Mouse (Mus musculus): ENCODE measurements around the gene Wdr19. TPM values are rescaled to one million over a fixed set of nuclear protein-coding genes. Genes with fewer than 3 reads are reported as not detected.

The Wdr19 gene
- polyA plus RNA-seq, 1 experiment = 2.4 TPM

DNA sequence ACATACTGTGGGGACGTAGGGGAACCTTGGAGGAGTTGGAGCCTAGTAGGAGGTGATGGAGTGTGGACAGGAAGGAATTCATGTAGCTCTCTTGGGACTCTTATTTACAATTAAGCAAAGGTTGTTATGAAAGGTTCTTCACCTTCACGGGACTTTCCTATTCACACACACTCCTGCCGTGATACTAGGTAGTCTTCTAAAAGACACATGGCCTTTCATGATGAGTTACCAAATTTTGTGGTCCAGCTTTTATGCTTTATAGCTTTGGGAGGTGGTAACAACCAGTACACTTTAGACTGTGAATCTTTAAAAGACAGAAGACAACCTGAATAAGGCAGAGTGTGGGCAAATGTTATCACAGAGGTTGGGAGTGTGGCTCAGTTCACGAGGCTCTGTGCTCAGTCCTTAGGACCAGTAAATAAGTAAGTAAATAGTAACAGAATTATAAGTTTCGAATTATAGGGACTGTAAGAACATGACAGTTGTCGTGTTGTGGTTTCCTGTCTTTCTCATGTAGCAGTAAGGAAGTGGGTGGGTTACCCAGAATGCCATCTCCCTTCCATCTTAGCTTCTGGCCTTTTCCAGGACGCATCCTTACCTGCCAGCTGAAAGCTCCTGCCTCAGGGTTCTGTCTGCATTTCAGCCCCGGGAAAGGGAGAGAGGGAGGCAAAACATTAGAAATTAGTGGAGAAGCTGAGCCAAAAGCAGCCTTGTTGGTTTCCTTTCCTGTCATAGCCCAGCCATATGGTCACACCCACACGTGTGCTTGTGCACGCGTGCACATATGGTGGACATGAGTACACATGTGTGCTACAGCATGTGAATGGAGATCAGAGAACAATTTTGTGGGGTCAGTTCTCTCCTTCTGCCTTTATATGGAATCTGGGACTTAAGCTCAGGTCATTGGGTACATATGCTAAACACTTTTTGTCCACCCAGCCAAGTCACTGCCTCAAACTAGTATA, 18.1 kb downstream of the Wdr19 start:
- H3K4me3 ChIP-seq (replicated peaks; ENCODE audit: control insufficient read depth, low read depth, low read length) = no peak overlapping the region
- H3K4me1 ChIP-seq (ENCODE audit: control insufficient read depth, insufficient read depth, low read length) = no peaks in the 10 kb centered on the region
- H3K27ac ChIP-seq (ENCODE audit: control insufficient read depth, insufficient read depth, low read depth, low read length, poor library complexity) = no peak overlapping the region
- 56% methylated on average over 11 of the region's 11 CpGs for WGBS
- TF ChIP-seq POLR2A (IDR thresholded peaks at IDR 0.05; ENCODE audit: borderline replicate concordance, control insufficient read depth, low read depth, low read length) (no peak), CTCF (IDR thresholded peaks at IDR 0.05; ENCODE audit: control insufficient read depth, insufficient read depth, low read length) (no peak)

- 84% methylated on average over 7 of the region's 7 CpGs for whole genome bisulfite sequencing
- no peak overlapping the region for H3K4me3 ChIP-seq (replicated peaks; ENCODE audit: control insufficient read depth, low read depth, low read length)
- no peaks in the 10 kb centered on the region; the same call in 1 of the 2 replicates for H3K4me1 ChIP-seq (ENCODE audit: control insufficient read depth, insufficient read depth, low read length)
- H3K27ac ChIP-seq (ENCODE audit: control insufficient read depth, insufficient read depth, low read depth, low read length, poor library complexity) = no peak overlapping the region
- TF ChIP-seq POLR2A (IDR thresholded peaks at IDR 0.05; ENCODE audit: borderline replicate concordance, control insufficient read depth, low read depth, low read length) (no peak), CTCF (IDR thresholded peaks at IDR 0.05; ENCODE audit: control insufficient read depth, insufficient read depth, low read length) (no peak)
These were observed 21.5 kb downstream of the Wdr19 start for GRCm38 (mm10) chr5:65221037-65221436.

GRCm38 (mm10) chr5:65224056-65224455, 24.6 kb downstream of the Wdr19 start:
- TF ChIP-seq CTCF (IDR thresholded peaks at IDR 0.05; ENCODE audit: control insufficient read depth, insufficient read depth, low read length) (no peak), POLR2A (IDR thresholded peaks at IDR 0.05; ENCODE audit: borderline replicate concordance, control insufficient read depth, low read depth, low read length) (no peak)
- H3K27ac ChIP-seq (ENCODE audit: control insufficient read depth, insufficient read depth, low read depth, low read length, poor library complexity) = no peak overlapping the region
- WGBS = 80% methylated on average over 5 of the region's 5 CpGs
- H3K4me1 ChIP-seq (ENCODE audit: control insufficient read depth, insufficient read depth, low read length) = no peaks in the 10 kb centered on the region; the same call in 1 of the 2 replicates
- no peak overlapping the region for H3K4me3 ChIP-seq (replicated peaks; ENCODE audit: control insufficient read depth, low read depth, low read length)

DNA sequence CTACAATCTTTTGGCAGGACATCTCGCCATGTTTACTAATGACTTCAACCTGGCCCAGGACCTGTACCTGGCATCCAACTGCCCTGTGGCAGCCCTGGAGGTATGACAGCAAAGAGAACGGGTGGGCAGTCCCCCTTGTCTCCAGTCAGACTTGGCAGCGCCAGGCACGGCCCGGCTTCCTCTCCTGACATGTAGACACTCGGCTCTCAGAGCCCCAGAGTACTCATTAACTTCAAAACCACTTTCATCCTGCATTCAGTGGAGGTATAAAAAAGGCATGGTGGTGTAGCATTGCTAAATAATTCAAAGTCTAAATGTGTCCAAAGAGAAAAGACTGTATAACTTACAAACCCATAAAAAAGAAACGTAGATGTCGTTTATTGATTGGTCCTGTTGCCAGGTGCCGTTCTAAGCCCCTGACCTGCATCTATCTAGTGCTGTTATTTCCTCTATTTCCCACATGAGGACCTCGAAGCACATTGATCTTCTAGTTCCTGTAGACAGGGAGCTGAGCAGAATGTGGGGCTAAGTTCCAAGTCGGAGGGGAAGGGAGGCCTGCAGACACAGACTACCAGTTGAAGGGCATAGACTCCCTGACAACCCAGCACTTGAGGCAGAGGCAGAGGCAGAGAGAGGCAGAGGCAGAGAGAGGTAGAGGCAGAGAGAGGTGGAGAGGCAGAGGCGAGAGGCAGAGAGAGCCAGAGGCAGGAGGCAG, 31.9 kb downstream of the Wdr19 start:
- TF ChIP-seq CTCF (IDR thresholded peaks at IDR 0.05; ENCODE audit: control insufficient read depth, insufficient read depth, low read length) = no peak
- TF ChIP-seq POLR2A (IDR thresholded peaks at IDR 0.05; ENCODE audit: borderline replicate concordance, control insufficient read depth, low read depth, low read length) = no peak
- Histone ChIP-seq H3K4me1 (ENCODE audit: control insufficient read depth, insufficient read depth, low read length) (no peaks in the 10 kb centered on the region), H3K27ac (ENCODE audit: control insufficient read depth, insufficient read depth, low read depth, low read length, poor library complexity) (no peak overlapping the region), H3K4me3 (replicated peaks; ENCODE audit: control insufficient read depth, low read depth, low read length) (no peak overlapping the region)
- 73% methylated on average over 12 of the region's 12 CpGs for WGBS

GRCm38 (mm10) chr5:65242740-65243139, 43.2 kb downstream of the Wdr19 start:
- H3K27ac ChIP-seq (ENCODE audit: control insufficient read depth, insufficient read depth, low read depth, low read length, poor library complexity) = no peak overlapping the region
- 75% methylated on average over 5 of the region's 5 CpGs for WGBS
- 0 out of 2 replicates have a peak, but pooled peaks have one; percentile 24 for TF ChIP-seq CTCF (IDR thresholded peaks at IDR 0.05; ENCODE audit: control insufficient read depth, insufficient read depth, low read length)
- TF ChIP-seq POLR2A (IDR thresholded peaks at IDR 0.05; ENCODE audit: borderline replicate concordance, control insufficient read depth, low read depth, low read length) = no peak
- no peak overlapping the region for H3K4me3 ChIP-seq (replicated peaks; ENCODE audit: control insufficient read depth, low read depth, low read length)
- no peaks in the 10 kb centered on the region; the same call in 1 of the 2 replicates for H3K4me1 ChIP-seq (ENCODE audit: control insufficient read depth, insufficient read depth, low read length)

DNA sequence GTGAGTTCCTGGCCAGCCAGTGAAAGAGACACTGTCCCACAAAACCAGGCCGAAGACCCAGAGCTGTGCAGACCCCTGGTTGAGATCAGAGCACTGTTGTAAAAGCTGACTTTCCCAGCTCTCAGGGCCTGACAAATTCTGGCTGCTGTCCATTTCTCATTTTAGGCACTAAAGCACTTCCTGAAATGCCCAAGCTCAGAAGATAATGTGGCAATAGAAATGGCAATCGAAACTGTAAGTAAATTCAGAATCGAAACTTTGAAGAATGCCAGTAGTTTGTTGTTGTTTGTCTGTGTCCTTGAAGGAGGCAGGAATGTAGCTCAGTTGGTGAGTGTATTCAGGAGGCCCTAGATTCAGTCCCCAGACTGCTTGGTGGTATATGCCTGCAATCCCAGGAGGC, 47.8 kb downstream of the Wdr19 start:
- WGBS = 30% methylated on average over 3 of the region's 3 CpGs
- TF ChIP-seq POLR2A (IDR thresholded peaks at IDR 0.05; ENCODE audit: borderline replicate concordance, control insufficient read depth, low read depth, low read length) = no peak
- TF ChIP-seq CTCF (IDR thresholded peaks at IDR 0.05; ENCODE audit: control insufficient read depth, insufficient read depth, low read length) = no peak
- Histone ChIP-seq H3K27ac (ENCODE audit: control insufficient read depth, insufficient read depth, low read depth, low read length, poor library complexity) (peak overlapping the region; percentile 46), H3K4me3 (replicated peaks; ENCODE audit: control insufficient read depth, low read depth, low read length) (no peak overlapping the region), H3K4me1 (ENCODE audit: control insufficient read depth, insufficient read depth, low read length) (no peaks in the 10 kb centered on the region)

- Histone ChIP-seq H3K4me1 (ENCODE audit: control insufficient read depth, insufficient read depth, low read length) (no peaks in the 10 kb centered on the region), H3K27ac (ENCODE audit: control insufficient read depth, insufficient read depth, low read depth, low read length, poor library complexity) (no peak overlapping the region), H3K4me3 (replicated peaks; ENCODE audit: control insufficient read depth, low read depth, low read length) (no peak overlapping the region)
- WGBS = 76% methylated on average over 7 of the region's 7 CpGs
- no peak for TF ChIP-seq CTCF (IDR thresholded peaks at IDR 0.05; ENCODE audit: control insufficient read depth, insufficient read depth, low read length)
- TF ChIP-seq POLR2A (IDR thresholded peaks at IDR 0.05; ENCODE audit: borderline replicate concordance, control insufficient read depth, low read depth, low read length) = no peak
These were observed 50.8 kb downstream of the Wdr19 start for GRCm38 (mm10) chr5:65250185-65250855.

All from bone marrow, adult 2 months (tissue).